Mouse (Mus musculus) yolk sac, embryonic 10.5 days (tissue): ENCODE data around the gene Gm2174.

Source experiments
- DNase-seq: peaks from one replicate; pipeline ENCODE4 v3.0.0-alpha.2; 2017; ENCODE audit warnings: low spot score

The Gm2174 gene

DNA sequence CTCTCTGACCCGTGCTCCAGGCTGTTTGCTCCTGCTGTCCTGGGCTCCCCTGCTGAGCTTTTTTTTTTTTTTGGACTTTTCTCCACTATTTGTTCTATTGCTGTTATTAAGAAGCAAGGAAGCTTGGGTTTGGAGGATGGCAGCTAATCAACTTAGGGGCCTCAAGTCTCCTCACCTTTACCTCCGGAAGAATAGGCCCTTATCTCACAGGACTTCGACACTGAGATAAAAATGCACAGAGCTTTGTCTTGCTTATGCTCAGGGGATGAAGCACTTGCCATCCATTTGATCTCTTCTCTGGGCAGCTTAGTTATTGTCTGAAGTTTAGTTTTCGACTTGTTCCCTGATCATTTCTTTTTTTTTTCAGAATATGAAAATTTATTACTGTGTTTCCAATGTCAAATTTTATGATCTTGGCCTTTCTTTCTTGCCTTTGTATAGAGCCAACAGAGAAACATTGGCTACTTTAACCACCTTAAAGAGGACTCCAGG lies at the start of gene Gm2174:
Gene Gm2174, plus strand, starts transcription at position 442 of the 492 bp plus-strand sequence.
- no peak for DNase-seq

- DNase-seq = no peak
These were observed 43.1 kb upstream of the Gm2174 start for GRCm38 (mm10) chrX:56404646-56405045.

DNA sequence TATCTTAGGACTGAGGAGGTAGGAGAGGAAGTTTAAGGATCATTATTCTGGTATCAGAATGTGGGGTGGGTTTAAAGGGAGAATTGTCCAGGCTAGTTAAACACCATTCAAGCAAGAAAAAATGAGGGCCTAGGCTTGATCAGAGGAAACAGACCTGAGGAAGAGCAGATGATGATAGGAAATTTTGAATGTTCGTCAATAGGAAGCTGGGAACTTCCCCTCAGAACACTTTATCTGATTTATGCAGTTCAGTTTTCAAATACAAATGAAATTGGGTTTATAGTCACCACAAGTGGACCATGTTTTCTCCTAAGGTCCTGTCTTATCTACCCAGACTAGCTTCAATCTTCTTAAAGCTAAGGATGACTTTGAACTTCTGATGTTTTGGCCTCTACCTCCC lies 42.3 kb upstream of the Gm2174 start:
- DNase-seq = no peak

DNA sequence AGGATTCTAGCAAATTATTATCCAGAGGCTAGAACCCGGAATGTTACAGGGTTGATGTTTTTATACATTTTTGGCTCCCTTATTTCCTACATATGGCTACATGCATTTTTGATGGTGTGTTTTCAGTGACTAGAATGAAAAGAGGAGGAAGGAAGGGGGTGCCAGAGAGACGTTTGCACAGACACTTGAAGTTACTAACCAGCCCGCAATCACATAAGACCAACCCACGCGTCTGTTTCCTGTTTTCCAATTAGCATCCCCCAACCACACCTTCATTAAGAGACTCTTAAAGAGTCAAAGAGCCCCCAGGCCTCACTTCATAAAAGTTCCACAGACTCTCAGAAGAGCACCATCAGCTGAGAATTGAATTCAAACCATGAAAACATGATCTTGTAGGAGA lies 41.6 kb upstream of the Gm2174 start:
- DNase-seq = no peak

- DNase-seq = no peak
These were observed 31.5 kb upstream of the Gm2174 start for GRCm38 (mm10) chrX:56416277-56416676.

DNA sequence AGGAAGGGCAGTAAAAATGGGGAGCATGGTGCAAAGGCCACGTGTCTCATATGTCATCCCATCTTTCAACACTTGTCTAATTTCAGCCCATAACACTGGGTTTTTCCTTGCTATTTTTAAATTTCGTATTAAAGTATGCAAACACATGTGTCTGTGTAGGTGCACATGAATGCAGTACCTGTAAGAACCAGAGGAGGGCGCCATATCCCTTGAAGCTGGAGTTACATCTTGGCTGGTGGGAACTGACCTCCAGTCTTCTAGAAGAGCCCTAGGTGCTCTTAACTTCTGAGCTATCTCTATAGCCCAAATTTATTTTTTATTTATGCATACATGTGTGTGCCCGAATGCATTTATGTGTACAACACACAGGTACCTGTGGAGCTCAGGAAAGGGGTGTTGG lies 30.2 kb upstream of the Gm2174 start:
- DNase-seq = no peak

DNA sequence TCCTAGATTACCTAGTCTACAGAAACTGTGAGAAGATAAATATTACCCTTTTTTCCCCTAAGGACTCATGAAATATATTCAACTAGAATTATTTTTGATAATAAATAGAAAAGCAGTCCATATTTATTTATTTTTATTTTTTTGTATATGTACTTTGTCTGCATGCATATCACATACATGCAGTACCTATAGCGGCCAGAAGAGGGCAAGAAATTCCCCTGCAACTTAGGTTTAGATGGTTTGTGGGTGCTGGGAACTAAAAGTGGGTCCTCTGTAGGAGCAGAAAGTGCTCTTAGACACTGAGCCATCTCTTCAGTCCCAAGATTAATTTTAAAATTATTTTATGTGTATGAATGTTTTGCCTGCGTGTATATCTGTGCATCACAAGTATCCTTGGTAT lies 17.2 kb upstream of the Gm2174 start:
- no peak for DNase-seq

DNA sequence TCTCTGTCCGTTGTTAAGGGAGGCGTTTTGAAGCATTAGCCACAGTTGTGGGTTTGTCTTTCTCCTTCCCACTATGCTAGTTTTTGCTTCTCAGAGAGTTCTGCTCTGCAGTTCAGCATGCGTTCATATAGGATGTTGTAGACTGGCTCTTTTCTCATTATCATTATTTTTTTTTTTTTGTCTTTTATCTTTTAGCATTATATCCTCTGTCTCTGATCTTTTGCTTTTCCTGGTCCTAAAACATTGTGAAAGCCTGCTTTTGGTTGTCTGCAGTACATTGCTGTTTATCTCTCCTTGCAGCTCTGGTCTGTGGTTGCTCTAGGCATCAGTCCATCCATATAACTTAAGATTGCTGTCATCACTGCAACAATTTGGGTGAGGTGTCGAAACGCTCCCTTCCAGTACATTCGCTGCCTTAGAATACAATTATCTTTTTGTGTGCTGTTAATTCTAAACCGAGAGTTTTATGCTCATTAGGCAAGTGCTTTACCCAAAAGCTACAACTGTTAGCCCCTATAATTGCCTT lies 11.9 kb upstream of the Gm2174 start:
- no peak for DNase-seq

- DNase-seq = no peak
These were observed 1.0 kb upstream of the Gm2174 start for GRCm38 (mm10) chrX:56446487-56447428.

- peak; percentile 65 for DNase-seq
These were observed 7.1 kb downstream of the Gm2174 start, which contains the start of gene Ints6l for GRCm38 (mm10) chrX:56454671-56455371. Ints6l (plus strand) TSS chrX:56454857.

DNA sequence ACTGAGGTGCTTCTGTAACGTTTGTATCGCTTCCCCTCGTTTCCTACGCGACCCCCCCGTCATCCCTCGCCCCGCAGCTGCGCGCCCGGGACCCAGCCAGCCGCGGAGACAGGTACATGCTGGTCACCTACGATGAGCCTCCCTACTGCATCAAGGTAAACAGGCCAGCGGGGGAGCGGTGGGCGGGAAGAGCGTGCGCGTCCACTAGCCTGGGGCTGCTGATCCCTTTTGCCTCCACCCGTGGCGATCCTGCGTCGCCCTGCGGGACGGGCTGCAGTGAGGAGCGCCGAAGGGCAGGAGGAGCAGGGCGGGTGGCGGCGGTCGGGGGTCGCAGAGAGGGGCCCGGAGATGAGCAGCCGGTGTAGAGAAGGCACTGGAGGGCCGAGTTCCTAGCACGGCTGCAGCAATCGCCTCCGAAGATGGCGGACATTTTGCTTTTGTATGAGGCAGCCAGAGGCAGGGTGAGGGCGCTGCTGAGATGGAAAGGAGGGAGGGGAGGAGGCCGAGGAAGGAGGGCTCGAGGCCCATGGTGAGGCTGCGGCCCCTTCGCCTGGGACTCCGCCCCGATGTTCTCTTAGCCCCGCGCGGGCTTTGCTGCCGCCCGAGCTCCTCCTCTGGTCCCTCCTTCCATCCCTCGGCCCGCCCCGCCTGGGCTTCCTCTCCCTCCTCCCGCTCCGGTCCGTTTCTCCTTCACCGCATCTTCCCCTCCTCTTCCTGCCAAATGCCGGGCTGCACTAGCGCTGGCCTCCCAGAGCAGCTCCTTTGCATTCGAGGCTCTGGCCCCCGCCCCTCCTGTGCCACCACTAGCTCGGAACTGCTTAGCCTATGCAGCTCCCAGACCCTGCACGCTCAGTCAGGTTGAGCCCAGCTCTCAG lies 7.8 kb downstream of the Gm2174 start:
- peak; percentile 91 for DNase-seq

GRCm38 (mm10) chrX:56456379-56456778 lies 8.6 kb downstream of the Gm2174 start:
- DNase-seq = peak; percentile 47

DNA sequence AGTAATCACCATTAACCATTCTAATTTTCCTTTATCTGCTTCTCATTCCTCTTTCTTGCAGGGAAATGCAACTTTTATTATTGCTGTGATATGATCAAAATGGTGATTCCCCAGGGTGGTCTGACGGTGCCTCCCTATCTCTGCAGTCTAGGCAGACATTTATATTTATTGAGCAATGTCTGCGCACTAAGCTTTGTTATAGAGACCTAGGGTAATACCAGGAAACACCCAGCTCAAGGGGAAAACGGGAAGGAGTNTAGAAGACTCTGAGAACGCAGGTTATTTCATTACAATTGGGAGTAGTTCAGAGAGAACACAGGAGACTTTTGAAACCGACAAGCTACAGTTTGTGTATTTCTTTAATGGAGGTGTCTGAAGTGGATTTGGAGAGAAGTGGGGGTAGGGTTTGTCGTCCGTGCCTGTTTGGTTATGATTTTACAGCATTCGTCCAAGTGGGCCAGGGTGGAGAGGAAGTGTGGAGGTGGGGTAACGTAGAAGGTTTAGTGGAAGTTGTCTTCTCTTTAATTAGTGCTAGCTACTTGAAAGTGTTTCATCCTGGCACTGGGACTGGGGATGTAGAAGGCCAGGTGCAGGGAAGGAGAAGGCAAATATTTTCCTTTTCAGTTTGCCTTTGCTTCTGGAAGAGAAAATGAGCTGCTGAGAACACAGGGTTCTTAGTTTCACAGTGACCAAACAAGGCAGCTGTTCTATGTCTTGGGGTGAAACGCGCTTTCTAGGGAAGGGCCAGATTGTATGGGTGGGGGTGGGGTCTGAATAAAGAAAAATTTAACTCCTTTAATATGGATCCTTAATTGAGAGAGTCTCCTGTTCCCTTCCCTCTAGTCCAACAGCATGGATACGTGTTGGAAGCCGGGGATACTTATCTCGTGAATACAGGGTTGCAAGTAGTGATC lies 14.5 kb downstream of the Gm2174 start:
- DNase-seq = no peak

- no peak for DNase-seq
These were observed 17.1 kb downstream of the Gm2174 start for GRCm38 (mm10) chrX:56464906-56465305.

GRCm38 (mm10) chrX:56467688-56468087 lies 19.9 kb downstream of the Gm2174 start:
- DNase-seq = peak; percentile 20

DNA sequence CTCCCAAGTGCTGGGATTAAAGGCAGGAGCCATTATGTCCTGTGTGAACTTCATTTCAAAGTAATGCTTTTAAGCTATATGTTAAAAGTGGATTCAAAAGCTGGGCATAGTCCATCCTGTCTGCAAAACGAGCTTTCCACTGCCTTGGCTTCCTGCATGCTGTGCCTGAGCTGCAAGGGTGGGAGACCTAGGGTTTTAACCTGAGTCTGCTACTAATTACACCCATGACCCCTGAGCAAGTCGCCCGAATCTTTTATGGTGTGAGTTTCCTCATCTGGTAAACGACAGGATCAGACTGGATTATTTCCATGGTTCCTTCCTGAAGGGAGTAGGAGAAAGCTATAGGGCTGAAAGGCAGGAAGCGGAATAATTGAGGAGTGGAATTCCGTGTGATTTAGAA lies 20.7 kb downstream of the Gm2174 start:
- DNase-seq = peak; percentile 29

DNA sequence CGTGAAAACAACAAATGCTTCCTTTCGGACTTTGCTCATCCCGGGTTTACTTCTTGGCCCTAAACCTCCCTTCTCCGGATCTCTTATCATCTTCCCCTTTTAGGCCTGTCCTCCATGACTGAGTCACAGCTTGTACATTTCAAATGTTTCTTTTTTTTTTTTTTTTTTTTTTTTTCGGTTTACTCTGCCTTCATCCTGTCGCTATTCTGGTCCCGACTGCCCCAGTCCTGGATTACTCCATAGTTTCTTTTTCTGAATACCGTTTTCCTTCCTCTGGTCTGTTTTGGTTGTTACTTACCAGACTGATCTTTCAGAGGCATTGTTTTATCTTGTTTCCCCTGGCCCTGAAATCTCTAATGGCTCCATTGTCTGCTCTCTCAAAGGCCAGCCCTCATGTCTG lies 26.3 kb downstream of the Gm2174 start:
- DNase-seq = no peak

DNA sequence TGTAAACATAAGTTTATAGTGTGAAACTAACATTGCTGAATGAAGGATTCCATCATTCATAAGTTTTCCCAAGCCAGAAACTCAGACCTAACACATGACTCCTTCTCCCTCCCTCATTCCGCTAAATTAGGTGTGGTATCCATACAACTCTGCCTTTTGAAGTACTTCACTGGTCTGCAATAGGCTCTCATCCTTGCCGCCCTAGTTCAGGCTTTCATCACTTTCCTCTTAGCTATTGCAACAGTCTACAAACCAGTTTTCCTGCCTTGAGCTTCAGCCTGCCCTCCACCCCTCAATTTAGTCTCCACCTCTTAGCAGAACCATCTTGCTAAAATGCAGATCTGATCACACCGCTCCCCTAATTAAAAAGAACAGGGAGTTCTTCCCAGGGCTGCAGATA lies 29.8 kb downstream of the Gm2174 start:
- no peak for DNase-seq

DNA sequence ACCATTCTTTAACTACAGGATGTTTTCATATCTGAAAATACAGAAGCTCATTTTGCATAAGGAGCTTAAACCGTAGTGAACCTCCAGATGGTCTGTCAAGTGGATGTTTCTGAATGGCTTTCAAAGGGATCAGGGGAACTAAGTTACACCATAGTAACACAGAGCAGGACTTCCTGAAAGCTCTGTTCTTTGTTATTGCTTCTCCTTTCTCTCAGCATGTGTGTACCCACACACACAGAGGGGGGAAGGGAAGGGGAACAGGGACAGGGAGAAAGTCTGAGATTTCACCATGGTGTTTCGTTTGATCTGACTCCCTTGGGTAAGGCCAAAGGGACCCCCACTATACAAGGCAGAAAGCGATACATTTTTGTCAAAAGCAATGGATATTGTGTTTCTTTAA lies 34.1 kb downstream of the Gm2174 start:
- no peak for DNase-seq

GRCm38 (mm10) chrX:56489758-56490157 lies 42.0 kb downstream of the Gm2174 start:
- DNase-seq = peak; percentile 23

GRCm38 (mm10) chrX:56497241-56497640 lies 49.5 kb downstream of the Gm2174 start:
- no peak for DNase-seq
